Mouse (Mus musculus): Measurements from ENCODE around the gene Park7. TPM values are rescaled to one million over a fixed set of nuclear protein-coding genes. Genes with fewer than 3 reads are reported as not detected.

Park7 gene
- polyA plus RNA-seq, 1 experiment from 2014 or later = 393 TPM

DNA sequence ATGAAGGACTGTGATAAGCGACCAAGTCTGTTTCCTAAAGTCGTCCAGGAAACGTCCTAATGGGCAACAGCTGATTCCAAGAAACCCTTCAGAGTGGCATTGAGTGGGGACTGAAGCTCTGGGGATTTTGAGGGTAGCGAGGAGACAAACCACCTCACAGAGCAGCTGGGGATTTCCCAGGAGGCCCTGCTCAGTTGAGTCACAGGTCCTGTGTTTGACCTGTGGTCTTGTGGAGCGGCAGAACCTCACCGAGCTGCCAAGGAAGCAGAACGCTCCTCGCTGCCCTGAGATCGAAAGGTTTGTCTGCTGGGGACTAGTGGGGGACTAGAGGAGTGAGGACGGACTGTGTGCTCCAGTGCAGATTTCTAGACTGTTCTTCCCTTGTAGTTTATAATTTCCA lies 13.6 kb upstream of the Park7 start:
- Histone ChIP-seq H3K27ac (no peak overlapping the region), H3K4me1 (no peaks in the 10 kb centered on the region), H3K27me3 (no peaks in the 10 kb centered on the region), H3K36me3 (no peaks in the 10 kb centered on the region), H3K9me3 (replicated peaks) (no peaks in the 10 kb centered on the region), H3K9ac (no peak overlapping the region), H3K4me3 (replicated peaks) (no peak overlapping the region), H3K4me2 (no peak overlapping the region)
- WGBS = 58% methylated on average over 10 of the region's 10 CpGs
- ATAC-seq (replicated peaks; ENCODE audit: low FRiP score) = no peak

DNA sequence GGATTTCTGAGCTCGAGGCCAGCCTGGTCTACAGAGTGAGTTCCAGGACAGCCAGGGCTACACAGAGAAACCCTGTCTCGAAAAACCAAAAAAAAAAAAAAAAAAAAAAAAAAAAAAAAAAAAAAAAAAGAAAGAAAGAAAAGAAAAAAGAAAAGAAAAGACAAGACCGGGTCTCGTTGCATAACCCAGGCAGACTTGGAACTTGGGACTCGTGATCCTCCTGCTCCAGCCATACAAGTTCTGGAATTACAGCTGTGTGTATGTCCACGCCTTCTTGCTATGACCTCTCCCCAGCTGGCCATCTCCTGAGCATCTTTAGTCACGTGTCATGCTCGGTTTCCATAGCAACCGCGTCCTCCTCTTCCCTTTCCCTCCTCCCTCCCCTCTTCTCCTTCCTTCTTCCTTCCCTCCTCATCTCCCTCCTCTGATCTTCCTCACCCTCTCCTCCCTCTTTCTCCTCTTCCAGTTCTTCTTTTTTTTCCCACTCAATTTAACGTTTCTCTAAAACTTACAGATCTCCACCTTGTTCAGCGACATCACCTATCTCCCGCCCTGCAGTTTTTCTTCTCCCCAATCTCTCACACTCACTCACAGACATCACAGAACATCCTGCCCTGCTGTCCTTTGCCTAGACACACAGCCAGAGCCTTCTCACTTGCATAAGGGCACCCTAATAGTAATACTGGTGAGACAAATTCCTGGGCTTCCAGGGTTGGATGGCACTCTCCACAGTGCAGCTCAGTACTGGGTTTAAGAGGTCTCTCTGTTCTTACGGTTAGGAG lies 12.9 kb upstream of the Park7 start:
- H3K4me2 ChIP-seq = no peak overlapping the region
- no peaks in the 10 kb centered on the region for H3K36me3 ChIP-seq
- no peaks in the 10 kb centered on the region for H3K9me3 ChIP-seq (replicated peaks)
- no peak overlapping the region for H3K4me3 ChIP-seq (replicated peaks)
- no peak overlapping the region for H3K9ac ChIP-seq
- ATAC-seq (replicated peaks; ENCODE audit: low FRiP score) = no peak
- WGBS = 48% methylated on average over 14 of the region's 14 CpGs
- no peaks in the 10 kb centered on the region for H3K4me1 ChIP-seq
- H3K27ac ChIP-seq = no peak overlapping the region
- no peaks in the 10 kb centered on the region for H3K27me3 ChIP-seq

DNA sequence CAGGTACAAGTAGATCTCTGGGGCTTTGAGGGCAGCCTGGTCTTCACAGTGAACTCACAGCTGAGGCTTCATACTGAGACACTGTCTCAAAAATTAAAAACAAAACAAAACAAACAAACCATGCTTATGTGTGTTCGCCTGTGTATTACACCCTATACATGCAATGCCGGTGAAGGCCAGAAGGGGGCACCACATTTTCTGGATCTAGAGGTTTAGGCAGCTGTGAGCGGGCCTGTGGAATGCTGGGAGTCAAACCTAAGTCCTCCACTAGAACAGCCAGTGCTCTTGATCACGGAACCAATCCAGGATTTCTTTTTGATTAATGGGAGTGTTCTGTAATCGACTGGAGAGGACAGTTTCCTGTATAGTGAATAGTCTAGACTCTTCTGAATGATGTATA lies 11.7 kb upstream of the Park7 start:
- Histone ChIP-seq H3K27me3 (no peaks in the 10 kb centered on the region), H3K9ac (no peak overlapping the region), H3K36me3 (no peaks in the 10 kb centered on the region), H3K9me3 (replicated peaks) (no peaks in the 10 kb centered on the region), H3K4me1 (peaks cover 5% of the 10 kb centered on the region), H3K27ac (no peak overlapping the region), H3K4me3 (replicated peaks) (no peak overlapping the region), H3K4me2 (no peak overlapping the region)
- WGBS = 56% methylated on average over 5 of the region's 5 CpGs
- ATAC-seq (replicated peaks; ENCODE audit: low FRiP score) = no peak

DNA sequence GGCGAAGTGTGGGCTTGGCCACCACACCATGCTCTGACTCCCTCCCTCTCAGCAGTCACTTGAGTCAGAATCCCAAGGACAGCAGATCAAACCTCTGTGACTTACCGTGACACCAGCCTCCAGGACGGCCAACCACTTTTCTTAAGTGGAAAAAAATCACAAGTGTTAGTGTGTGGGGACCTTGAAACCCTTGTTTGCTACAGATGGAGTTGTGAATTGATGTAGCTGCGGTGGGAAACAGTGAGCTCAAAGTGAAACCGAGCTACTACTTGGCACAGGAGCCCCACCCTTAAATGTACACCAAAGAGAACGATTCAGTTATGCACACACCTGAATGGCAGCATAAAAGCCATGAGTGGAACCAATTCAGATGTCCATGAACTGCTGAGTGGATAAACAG lies 10.7 kb upstream of the Park7 start:
- H3K9me3 ChIP-seq (replicated peaks) = no peaks in the 10 kb centered on the region
- H3K36me3 ChIP-seq = no peaks in the 10 kb centered on the region
- no peak overlapping the region for H3K27ac ChIP-seq
- H3K9ac ChIP-seq = no peak overlapping the region
- WGBS = 86% methylated on average over 6 of the region's 6 CpGs
- no peak overlapping the region for H3K4me2 ChIP-seq
- H3K4me1 ChIP-seq = peaks cover 10% of the 10 kb centered on the region
- no peak for ATAC-seq (replicated peaks; ENCODE audit: low FRiP score)
- H3K4me3 ChIP-seq (replicated peaks) = no peak overlapping the region
- H3K27me3 ChIP-seq = no peaks in the 10 kb centered on the region

DNA sequence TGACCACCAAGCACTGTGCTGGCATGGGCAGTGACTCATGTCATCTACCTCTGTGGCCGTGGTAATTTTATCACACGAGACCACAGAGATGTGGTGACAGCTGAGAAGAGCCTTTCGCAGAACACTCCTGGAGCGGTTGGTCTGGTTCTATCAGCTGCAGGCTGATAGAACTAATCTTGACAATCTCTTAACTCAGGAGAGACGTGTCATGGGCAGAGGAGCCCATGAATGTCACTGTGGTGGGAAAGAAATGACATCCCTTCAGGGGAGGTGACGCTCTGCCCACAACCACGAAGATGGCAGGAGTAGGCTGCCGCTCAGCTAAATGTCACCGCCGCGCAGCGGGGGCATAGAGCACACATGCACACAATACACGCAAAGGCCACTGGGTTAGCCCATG lies 10.1 kb upstream of the Park7 start:
- Histone ChIP-seq H3K9me3 (replicated peaks) (no peaks in the 10 kb centered on the region), H3K9ac (no peak overlapping the region), H3K36me3 (no peaks in the 10 kb centered on the region), H3K27ac (no peak overlapping the region), H3K27me3 (no peaks in the 10 kb centered on the region), H3K4me3 (replicated peaks) (no peak overlapping the region), H3K4me1 (peaks cover 10% of the 10 kb centered on the region), H3K4me2 (no peak overlapping the region)
- WGBS = 83% methylated on average over 13 of the region's 13 CpGs
- ATAC-seq (replicated peaks; ENCODE audit: low FRiP score) = no peak

DNA sequence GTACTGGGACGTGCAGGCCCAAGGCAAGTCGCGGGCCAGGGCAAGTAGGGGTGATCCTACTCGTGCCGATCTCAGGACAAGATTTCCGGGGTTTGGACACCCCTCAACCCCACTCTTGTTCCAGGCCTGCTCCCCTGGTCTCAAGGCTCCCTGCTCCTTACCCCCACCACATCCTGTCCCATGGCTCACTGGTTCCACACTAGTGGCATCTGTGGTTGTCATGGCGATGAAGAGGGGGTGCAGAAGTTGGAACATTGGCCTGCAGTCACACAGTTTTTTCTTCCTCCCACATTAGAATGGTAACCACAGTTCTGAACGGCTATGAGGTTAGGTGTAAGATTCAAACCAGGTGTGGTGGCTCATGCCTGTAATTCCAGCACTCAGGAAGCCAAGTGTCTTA lies 7.0 kb upstream of the Park7 start:
- Histone ChIP-seq H3K36me3 (no peaks in the 10 kb centered on the region), H3K9ac (no peak overlapping the region), H3K9me3 (replicated peaks) (no peaks in the 10 kb centered on the region), H3K27ac (no peak overlapping the region), H3K4me2 (no peak overlapping the region), H3K27me3 (no peaks in the 10 kb centered on the region), H3K4me1 (peaks cover 10% of the 10 kb centered on the region), H3K4me3 (replicated peaks) (no peak overlapping the region)
- 61% methylated on average over 8 of the region's 8 CpGs for WGBS
- ATAC-seq (replicated peaks; ENCODE audit: low FRiP score) = 0 out of 2 replicates have a peak, but pooled peaks have one; percentile 10

DNA sequence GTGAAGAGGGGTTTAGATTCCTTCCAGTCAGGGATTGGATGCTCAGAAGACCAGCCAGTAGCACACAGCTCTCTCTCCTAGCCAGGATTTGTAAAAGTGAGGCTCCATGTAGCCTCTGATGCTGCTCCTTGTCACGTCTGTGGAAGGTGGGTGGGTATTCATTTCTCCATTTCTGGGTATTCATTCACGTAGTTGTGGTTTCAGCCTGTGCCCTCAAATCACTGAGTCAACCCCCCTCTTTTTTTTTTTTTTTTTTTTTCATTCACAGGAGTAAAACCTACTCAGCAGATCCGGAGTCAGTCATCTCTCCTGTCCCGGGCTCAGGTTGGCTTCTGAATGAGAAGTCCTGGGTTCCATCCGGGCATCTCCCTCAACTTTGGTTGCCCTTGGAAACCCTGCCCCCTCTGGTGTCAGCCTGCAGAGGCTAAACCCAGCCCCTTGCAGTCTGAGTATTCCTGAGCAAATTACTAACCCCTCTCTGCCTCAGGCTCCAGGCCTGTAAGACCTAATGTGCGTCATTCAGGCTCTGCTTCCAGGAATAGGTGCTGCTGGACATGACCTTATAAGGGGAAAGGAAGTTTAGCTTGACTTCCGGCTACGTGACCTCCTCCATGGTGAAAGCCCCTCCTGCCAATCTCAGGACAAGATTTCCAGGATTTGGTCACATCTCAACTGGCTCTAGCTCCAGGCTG lies 3.2 kb upstream of the Park7 start:
- no peak for ATAC-seq (replicated peaks; ENCODE audit: low FRiP score)
- Histone ChIP-seq H3K4me3 (replicated peaks) (no peak overlapping the region), H3K36me3 (no peaks in the 10 kb centered on the region), H3K9ac (no peak overlapping the region), H3K27me3 (no peaks in the 10 kb centered on the region), H3K4me1 (peaks cover 31% of the 10 kb centered on the region), H3K4me2 (no peak overlapping the region), H3K9me3 (replicated peaks) (no peaks in the 10 kb centered on the region), H3K27ac (no peak overlapping the region)
- WGBS = 72% methylated on average over 8 of the region's 8 CpGs

DNA sequence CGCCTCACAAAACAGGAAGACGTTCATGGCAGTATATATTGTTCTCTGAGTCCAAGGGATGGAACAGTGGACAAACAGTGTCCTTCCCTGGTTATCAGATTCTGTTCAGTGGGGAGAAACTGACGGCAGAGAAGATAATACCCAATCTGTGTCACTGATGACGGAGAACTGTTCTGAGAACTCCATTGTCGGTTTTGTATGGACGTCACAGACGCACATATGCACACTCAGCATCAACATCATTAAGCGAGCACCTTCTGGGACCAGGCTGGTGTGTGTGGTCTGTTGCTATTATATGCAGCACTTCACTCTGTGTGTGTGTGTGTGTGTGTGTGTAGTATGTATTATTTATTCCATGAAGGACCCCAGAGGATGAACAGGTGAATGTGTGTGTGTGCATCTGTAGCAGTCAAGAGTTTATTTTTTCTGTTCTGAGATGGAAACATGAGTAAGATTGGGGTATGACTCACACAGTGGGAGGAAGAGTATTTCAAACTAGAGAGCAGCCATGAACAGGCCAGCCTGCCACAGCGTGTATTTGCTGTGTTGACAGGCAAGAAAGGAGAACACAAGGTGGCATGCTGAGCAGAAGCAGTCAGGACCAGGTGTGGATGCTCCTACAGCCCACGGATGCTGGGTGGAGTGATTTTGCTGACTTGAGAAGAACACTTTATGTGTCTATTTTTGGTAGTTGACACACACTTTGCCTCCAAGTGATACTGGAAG lies 1.1 kb upstream of the Park7 start:
- WGBS = 56% methylated on average over 10 of the region's 10 CpGs
- Histone ChIP-seq H3K4me1 (peaks cover 21% of the 10 kb centered on the region), H3K36me3 (no peaks in the 10 kb centered on the region), H3K9me3 (replicated peaks) (no peaks in the 10 kb centered on the region), H3K4me2 (peak overlapping the region; percentile 71), H3K27ac (peak overlapping the region; percentile 94), H3K4me3 (replicated peaks) (peak overlapping the region; percentile 73), H3K27me3 (no peaks in the 10 kb centered on the region), H3K9ac (peak overlapping the region; percentile 65)
- no peak for ATAC-seq (replicated peaks; ENCODE audit: low FRiP score)

DNA sequence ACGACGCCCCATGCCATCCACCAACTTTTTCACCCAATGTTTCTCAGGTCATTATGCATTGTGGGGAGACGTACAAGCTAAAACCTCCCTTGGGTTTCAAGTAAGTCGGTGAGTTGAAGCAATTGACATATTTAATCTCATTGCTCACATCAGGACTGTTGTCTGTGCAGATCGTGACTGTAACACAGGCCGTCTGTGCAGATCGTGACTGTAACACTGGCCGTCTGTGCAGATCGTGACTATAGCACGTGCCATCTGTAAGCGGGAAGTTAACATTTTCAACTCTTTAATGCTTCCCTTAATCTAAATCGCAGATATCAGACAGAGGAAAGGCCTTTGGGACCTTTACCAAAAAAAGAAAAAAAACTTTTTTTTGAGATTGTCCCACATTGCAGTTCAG lies 494 bp downstream of the Park7 start:
- no peak for ATAC-seq (replicated peaks; ENCODE audit: low FRiP score)
- H3K9ac ChIP-seq = peak overlapping the region; percentile 65
- WGBS = 16% methylated on average over 12 of the region's 12 CpGs
- peak overlapping the region; percentile 94 for H3K27ac ChIP-seq
- peaks cover 30% of the 10 kb centered on the region for H3K4me1 ChIP-seq
- peak overlapping the region; percentile 73 for H3K4me3 ChIP-seq (replicated peaks)
- no peaks in the 10 kb centered on the region for H3K27me3 ChIP-seq
- H3K9me3 ChIP-seq (replicated peaks) = no peaks in the 10 kb centered on the region
- no peaks in the 10 kb centered on the region for H3K36me3 ChIP-seq
- H3K4me2 ChIP-seq = peak overlapping the region; percentile 71

DNA sequence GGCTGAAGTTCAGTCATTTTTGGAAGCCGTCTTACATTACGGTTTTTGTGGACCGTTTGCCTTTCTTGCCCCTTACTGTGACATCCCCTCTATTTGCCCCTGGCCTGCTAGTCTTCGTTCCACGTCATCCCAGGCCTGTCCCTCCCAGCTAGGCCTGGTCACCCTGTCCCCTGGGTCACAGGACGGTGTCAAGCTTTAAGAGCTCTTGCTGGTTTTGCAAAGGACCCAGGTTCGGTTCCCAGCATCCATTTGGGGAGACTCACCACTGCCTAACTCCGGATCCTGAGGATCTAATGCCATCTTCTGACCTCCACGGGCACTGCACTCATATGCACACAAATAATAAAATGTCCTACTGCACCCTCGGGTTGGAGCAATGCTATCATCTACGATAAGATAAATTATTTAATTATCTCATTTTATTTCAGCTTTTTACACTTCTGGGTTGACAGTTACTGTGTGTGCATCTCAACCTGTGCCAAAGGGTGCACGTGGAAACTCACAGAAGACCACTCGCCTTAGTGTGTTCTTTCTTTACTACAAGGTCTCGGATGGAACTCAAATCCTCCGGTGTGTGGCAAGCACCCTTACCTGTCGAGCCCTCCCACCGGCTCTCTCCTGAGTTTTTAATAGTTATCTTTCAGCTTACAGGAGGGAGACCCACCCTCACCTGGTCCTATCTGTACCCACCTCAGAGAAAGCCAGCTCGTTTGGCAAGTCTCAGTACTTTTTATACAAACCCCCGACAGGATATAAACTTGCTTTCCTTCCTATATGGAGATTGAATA lies 3.9 kb downstream of the Park7 start:
- peaks cover 31% of the 10 kb centered on the region for H3K4me1 ChIP-seq
- no peak overlapping the region for H3K9ac ChIP-seq
- WGBS = 84% methylated on average over 19 of the region's 19 CpGs
- H3K4me3 ChIP-seq (replicated peaks) = peak overlapping the region; percentile 70
- H3K27me3 ChIP-seq = no peaks in the 10 kb centered on the region
- peaks cover 16% of the 10 kb centered on the region for H3K36me3 ChIP-seq
- peak overlapping the region; percentile 97 for H3K27ac ChIP-seq
- peak overlapping the region; percentile 74 for H3K4me2 ChIP-seq
- no peaks in the 10 kb centered on the region for H3K9me3 ChIP-seq (replicated peaks)
- ATAC-seq (replicated peaks; ENCODE audit: low FRiP score) = no peak

DNA sequence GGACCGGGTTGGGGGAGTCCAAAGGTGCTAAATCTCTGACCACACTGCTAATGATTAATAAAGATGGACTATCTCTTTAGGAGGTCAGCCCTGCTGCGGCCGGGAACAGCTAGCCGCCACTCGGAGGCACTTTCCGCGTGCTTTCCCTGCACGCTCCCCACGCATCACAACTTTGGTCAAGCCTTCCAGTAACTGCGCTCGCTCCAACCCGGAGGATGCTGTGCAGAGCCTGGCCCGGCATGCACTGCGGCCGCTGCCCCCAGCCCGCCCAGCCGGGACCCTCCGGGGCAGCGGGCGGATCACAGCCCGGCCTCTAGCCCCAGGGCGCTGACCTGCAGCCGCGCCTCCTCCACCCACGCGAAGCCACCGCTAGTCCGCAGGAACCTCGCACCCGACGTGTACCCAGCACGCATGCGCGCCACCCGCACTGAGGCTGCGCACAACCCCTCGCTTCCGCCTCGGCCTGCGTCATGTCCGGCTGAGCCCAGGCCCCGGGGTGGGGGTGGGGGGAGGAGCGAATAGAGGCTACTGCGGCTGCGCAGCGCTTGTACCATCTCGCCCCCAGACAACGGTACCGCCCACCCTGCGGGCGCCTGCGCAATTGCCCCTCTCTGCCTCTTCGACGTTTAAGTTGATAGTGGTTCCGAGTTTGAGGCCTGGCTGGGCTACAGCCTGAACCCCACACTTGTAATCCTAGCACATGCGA lies 4.6 kb downstream of the Park7 start:
- Histone ChIP-seq H3K9me3 (replicated peaks) (no peaks in the 10 kb centered on the region), H3K4me1 (peaks cover 24% of the 10 kb centered on the region), H3K27ac (peak overlapping the region; percentile 97), H3K27me3 (no peaks in the 10 kb centered on the region), H3K4me3 (replicated peaks) (peak overlapping the region; percentile 70), H3K4me2 (peak overlapping the region; percentile 74), H3K9ac (peak overlapping the region; percentile 77), H3K36me3 (peaks cover 22% of the 10 kb centered on the region)
- peak; percentile 91 for ATAC-seq (replicated peaks; ENCODE audit: low FRiP score)
- WGBS = under 1% methylated on average over 56 of the region's 56 CpGs

Measured in kidney, embryonic 15.5 days (tissue).